Mouse (Mus musculus) cerebellum, adult 9-10 months (tissue): ENCODE results near the gene Abca13.

Experiments
- DNase-seq: peaks from one replicate; pipeline ENCODE4 v3.0.0; 2022

Gene Abca13

GRCm38 (mm10) chr11:9727810-9728490 is 536.2 kb downstream of the Abca13 start:
- no peak for DNase-seq

DNA sequence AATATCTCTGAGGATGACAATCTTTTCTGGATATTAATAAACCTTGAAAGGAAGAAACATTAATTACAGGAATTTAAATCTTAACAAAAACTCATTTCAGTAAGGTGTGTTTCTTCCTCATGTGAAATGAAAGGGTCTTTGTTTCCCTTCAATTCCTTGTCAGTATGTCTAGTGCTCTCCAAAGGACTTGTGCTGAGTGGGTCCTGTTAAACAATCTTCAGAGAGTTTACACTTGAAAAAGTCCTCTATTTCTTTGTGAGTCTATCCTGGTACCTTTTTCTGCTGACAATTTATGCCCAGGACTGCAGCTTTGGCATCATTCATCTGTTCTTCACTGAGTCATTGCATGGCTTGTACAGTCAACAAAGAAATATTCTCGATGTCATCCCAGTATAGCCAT is 539.6 kb downstream of the Abca13 start:
- no peak for DNase-seq
